Mouse (Mus musculus) gastrocnemius, postnatal 25 days (tissue): ENCODE measurements around the gene Scrg1. TPM values are rescaled to one million over a fixed set of nuclear protein-coding genes. Genes with fewer than 3 reads are reported as not detected.
"Not testable (repeated sequence)": the region's sequence is repeated elsewhere in the genome, so short reads cannot be mapped to it uniquely, and the experiment has no call there.

Experiments used
- DNase-seq: peaks from one replicate; pipeline ENCODE4 v3.0.0; 2022
- long read RNA-seq, 2 experiments: library from polyadenylated mRNA; stranded (forward); transcript quantifications; one replicate each; pipeline ENCODE4 v2.0.0; 2021
- total RNA-seq, 2 experiments: library from RNA; stranded (reverse); gene quantifications; 1 replicate in 1 of 2; 2 replicates in 1 of 2; pipeline ENCODE4 v1.2.3; 2021

The Scrg1 gene
- not detected for total RNA-seq
- long read RNA-seq, experiment 1, result 0 reads
- long read RNA-seq, experiment 2, result 0 reads

DNA sequence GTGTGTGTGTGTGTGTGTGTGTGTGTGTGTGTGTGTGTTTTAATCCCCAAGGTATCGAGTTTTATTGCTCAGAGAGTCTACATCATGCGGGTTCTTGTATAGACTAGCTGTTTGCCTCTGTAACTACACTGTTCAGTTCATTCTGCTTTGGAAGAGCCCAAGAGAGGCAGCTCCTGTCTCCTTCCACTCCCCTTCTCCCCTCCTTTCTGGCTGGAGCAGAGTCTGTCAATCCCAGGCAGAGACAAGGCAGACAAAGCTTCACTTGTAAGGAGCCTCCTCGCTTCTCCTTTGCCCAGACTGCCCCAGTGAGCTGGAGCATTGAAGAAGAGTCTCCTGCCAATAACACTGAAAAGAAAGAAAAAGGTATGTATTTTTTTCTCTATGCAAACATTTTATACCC lies at the start of gene Scrg1:
Gene Scrg1, plus strand, starts transcription at position 159 of the 400 bp plus-strand sequence.
- DNase-seq, result no peak

DNA sequence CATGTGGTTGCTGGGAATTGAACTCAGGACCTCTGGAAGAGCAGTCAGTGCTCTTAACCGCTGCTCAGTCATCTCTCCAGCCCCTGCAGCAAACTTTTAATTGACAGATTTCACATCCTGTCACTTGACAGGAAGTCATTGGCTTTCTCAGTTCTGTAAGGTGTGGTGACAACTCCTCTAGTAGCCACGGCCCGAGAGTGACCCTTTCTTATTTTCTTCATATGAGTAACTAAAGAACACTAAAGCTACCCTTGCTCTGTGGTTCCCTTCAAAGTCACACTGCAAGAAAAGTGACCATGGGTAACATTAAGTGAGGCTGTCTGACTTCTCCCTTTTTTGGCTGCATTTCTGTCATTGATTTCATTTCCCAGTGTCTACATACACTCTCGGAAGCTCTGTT lies 49.4 kb upstream of the Scrg1 start:
- DNase-seq, result no peak

DNA sequence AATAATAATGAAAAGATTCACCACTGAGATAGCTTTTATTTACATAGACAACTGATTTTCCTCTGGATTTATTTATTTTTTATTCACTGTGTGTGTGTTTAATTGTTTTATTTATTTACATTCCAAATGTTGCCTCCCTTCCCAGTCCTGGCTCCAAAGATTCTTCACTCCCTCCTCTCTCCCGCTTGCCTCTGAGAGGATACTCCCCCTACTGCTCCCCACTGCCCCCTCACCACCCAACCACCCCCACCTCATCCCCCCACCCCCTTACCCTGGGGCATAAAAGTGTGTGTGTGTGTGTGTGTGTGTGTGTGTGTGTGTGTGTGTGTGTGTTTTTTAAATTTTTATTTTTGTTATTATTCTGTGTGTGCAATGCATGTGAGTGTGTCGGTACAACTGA lies 46.4 kb upstream of the Scrg1 start:
- no peak for DNase-seq

DNA sequence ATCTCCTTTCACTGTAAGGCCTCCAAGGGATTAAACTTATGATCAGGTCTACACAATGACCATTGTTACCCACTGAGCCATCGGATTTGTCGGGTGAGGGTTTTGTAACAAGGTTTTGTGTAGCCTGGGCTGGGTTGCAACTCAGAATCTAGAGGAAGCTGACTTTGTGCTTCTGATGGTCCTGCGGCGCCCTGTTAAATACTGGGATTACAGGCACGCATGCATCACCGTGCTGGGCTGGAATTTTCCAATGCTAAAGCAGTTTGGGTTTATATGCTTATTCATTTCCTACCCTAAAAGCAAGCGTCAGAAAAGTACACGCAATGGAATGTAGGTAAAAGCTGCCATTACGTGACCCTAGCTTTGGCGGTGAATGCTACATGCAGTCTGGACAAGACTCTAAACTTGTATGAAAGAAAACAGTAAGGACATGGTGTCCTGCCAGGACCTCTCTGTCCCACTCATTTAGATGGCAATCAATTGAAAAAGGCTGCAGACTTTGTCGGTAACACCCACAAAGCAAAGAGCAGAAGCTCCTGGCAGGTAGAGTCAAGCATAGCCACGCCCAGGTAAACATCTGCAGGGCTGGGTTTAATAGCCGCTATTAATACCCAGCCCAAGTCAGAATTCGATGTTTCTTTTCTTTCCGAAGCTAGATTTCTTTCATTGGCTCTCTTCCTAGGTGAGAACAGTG lies 45.8 kb upstream of the Scrg1 start:
- no peak for DNase-seq

DNA sequence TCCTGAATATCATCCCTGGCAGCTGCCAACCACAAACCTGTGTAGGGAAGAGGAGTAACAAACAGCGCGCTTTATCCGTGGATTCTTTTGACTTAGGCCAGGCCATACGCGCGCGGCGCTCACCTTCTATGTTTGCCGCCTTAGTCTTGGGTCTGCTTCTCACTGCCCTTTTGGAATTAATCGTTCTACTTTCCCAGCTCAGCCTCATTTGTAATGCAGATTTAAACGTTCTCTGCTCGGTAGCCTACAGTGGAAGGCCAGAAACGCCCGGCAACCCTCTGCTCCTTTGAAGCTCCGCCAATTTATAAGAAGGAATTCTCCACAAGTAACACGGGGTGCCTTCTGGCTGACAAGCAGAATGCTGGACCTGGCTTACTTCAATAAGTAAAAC lies 45.3 kb upstream of the Scrg1 start:
- no peak for DNase-seq

DNA sequence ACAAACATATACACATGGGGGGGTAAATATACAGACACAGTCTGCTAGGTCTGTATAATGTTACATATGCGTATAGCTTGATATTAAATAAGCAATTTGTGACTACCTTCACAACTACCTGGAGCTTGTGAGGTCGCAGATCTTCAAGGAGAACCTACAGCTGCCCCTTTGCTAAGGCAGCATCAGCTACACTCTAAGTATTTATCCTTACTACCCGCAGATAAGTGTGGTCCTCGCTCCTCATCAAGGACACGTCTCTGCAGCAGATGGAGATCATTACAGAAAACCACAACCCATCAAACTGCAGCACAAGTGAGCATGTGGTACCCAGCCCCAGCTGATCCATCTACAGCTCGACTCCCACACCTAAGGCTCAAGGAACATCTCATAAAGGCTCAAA lies 44.4 kb upstream of the Scrg1 start:
- no peak for DNase-seq

DNA sequence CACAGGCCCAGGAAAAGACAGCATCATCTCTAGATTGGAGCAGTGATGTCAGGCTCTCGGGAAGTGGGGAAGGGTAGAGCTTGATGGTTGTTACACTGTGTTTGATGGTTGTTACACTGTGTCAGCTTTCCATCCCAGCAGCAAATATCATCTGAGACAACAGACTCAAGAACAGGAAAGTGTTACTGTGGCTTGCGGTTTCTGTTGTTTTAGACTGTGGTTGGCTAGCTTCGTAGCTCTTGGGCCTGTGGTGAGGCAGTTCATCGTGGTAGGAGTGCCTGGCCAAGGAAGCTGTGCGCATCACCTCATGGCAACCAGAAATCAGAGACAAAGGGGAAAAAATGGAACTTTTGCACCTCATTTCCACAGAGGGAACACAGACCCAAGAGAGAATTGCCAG lies 38.9 kb upstream of the Scrg1 start:
- no peak for DNase-seq

DNA sequence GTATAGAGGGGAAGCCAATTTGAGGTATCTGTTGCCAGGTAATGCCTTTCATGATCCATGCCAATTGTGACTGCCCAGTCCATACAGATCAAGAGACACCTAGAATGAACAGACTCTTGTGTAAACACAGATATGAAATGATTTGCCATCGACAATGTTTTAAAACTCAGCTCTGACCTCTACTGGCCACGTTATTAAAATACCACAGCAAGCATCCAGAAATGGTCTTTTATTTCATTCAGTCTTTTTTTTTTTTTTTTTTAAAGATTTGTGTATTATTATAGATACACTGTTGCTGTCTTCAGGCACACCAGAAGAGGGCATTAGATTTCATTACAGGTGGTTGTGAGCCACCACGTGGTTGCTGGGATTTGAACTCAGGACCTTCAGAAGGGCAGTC lies 29.6 kb upstream of the Scrg1 start:
- no peak for DNase-seq

DNA sequence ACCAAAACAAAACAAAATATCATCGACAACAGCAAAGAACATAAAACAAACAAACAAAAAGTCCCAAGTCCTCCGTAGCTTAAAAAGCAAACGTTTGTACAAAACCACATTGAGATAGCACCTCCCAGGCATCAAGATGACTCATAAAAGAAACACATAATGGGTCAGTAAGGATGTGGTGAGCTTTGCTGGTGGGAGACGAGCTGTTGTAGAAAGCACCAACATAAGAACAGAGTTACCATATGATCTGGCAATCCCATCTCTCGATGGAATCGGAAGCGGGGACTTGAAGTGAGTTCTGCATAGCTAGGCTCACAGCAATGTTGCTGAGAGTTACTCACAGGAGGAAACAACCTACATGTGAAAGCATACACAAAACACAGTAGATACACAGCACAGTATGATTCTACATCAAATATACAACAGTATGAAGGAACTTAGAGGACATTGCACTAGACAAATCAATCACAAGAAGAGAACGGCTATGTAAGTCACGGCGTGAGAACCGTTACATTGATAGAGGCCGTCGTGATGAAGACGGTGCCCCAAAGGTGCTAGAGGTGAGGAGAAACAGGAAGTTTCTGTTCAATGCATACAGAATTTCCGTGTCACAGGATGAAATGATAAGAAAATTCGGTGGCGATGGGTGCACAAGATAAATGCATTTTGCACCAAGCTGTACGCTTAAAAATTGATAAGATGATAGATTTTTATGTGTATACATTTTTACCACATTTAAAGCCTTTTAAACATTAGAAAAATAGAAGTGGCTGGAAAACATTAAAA lies 27.9 kb upstream of the Scrg1 start:
- no peak for DNase-seq

DNA sequence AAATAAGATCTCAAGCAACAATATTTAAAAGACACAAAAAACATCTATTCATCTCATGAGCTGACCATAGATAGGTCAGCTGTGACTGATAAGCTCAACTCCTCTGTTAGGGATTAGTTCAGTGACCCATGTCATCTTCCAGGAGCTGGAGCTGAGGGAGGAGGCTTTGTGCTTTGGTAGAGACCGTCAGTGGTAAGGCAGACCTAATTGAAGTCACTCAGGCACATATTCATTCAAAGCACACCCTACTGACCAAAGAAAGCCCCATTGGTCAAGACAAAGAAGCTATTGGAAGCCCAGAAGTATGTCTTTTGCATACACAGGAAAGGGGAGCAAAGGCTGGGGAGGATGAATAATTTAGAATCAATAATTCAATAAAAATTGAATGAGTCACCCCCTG lies 27.2 kb upstream of the Scrg1 start:
- no peak for DNase-seq

DNA sequence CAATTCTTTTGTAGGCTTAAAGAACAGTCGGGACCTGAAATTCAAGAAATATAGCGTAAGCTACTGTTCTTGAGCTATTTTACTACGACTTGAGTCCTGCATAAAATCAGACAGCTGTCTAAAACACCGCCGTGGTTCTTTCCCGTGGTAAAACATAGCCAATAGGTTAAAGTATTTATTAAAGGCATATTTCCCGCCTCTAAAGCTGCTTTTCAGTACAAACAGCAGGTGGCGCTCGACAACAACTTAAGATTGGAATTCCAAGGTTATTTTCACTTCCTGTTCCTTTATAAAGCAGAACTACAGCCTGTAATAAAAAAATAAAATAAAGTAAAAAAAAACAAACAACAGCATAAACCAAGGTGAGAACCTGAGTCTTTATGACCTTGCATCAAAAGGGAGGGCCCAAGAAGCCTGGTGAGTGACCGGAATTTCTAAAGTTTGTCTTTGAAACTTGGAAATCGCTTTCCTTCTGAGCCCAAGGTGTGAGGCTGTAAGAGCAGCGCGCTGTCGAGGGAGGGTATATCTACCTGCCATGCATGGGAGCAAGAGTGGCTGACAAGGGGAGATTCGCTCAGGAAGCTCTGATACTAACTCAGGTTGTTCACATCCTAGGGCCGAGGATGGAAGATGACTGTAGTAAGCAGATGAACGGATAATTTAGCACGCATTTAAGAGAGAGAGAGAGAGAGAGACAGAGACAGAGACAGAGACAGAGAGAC lies 26.4 kb upstream of the Scrg1 start:
- DNase-seq, result peak; percentile 24

DNA sequence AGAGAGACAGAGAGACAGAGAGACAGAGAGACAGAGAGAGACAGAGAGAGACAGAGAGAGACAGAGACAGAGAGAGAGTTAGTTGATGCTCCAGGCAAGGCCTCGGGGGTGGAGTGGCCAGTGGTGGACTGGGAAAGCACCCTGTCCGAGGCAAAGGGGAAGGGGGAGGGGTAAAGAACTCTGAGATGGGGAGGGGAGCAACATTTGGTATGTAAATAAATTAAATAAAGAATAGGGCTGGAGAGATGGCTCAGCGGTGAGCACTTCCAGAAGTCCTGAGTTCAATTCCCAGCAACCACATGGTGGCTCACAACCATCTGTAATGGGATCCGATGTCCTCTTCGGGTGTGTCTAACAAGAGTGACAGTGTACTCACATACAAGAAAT lies 25.8 kb upstream of the Scrg1 start:
- DNase-seq, result not testable (repeated sequence)

DNA sequence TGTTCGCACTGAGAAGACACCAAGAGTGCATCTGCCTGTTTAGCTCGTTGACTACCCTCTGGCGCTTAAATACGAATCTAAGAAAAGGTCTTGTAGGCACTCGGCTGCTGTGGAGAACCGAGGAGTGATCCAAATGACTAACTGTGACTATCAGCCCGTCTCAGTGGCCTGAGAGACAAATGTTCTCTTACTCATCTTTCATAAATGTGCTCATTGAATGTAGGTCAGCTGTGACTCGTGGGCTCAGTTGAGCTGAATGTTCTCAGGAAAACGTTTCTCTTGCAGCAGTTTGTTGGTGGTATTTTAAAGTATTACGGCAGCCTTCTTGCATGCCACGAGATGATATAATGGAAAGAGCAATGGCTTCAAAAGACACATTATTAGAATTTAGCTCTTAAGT lies 24.8 kb upstream of the Scrg1 start:
- DNase-seq, result no peak

DNA sequence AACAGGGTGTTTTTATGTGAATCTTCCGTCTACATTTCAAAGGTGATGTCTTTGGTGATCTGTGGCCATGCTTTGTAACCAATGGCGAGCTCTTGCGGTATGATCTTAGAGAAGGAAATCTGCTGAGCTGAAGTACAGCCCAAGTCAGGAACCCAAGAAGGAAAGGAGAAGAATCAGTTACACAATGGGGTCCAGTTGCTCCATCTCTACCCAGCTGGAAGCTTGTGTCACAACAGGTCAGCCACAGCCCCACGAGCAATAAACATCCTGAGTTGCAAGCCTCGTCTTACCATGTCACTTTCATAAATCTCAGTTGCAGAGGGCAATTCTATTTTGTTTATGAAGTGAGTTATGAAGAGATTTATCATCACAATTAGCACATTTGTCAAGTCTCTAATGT lies 22.9 kb upstream of the Scrg1 start:
- DNase-seq, result no peak

DNA sequence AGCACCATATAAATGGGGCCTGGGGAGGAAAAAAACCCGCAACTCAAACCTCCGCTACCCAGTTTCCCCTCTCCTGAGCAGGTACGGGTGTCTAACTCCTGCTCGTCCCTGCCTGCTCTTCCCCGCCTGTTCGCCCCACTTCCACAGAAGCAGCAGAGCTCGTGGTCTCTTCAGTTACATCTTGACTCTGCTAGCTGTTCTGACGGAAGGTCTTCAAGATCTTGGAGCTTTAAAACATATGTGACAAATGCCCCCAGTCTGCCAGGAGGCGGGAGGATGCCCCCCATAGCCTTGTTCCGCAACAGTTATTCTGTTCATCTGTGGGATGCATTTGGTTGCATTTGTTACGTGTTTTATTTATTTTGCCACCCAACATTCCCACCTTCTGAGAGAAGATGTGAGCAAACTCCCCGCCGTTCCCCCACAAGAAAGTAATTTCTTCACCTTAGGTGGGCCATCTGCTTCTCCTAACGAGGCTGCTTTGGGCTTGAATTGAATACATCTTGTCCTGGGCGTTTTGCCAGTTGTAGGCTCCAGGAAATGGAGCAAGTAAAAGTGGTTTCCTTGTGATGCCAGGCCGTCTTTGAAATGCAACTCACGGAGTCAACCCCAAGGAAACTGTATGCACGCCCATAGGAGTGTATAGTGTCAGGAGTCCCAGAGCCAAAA lies 19.8 kb upstream of the Scrg1 start:
- no peak for DNase-seq

DNA sequence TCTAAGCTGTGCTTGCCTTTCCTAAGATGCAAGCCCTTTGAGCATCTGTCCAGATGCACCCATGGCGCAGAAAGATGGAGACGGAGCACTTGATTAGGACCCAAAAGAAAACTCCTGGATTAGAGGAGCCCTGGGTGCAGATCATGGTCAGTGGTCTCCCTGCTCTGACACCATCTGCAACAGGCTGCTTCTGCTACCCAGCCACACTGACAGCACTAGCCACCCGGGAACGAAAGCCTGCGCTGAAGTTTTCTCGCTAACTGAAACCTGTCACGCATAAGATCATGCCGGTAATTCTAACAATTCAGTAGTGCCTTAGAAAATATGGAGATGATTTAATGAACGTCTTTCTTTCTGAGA lies 19.3 kb upstream of the Scrg1 start:
- DNase-seq, result no peak

DNA sequence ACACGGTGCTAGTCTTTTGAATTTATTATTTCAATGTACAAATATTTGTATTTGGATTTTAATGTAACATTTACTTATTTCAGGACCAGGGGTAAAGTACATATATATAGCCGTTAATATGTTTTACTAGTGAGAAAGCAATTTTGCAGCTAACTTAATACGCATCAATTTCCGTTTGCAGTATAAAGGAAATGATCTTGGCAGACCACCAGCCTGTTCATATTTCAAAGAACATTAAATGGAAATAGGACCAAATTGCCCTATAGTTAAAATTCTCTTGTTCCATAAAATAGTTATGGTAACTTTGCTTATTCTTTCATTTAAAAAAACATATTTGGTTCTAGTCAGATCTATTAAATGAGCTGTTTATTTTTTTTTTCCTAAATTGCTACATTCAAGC lies 14.6 kb upstream of the Scrg1 start:
- no peak for DNase-seq

DNA sequence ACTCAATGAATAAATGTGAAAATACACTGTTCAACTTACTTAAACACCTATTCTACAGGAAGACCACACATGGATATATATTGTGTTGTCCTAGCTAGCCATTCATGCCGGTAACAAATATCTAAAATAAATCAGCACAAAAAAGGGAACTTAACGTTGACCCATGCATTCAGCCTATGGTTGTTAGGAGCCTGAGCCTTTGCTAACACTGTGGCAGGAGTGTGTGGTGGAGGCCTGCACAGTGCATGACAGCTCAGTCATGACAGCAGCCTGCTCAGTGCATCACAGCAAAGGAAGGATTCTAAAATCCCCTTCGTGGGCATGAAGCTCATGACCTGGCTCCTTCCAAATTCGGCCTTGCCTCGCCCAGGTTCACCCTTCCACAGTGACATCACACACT lies 14.2 kb upstream of the Scrg1 start:
- no peak for DNase-seq

DNA sequence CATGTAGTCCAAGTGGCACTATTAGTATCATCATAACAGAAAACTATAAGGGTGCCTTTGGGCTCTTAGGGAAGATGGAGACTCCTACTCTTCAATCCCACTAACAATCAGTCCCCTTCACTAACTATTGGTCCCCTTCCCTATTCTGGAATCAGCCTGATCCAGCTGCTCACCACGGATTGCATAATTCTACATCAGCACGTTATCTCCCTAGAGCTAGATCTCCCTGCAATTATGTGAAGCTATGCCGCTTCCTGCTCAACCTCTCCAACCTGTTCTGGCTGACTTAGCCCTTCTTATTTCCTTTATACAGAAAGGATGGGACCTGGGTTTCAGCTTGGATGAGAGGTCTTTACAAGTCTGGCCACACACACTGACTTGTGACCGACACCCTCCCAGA lies 12.4 kb upstream of the Scrg1 start:
- no peak for DNase-seq

DNA sequence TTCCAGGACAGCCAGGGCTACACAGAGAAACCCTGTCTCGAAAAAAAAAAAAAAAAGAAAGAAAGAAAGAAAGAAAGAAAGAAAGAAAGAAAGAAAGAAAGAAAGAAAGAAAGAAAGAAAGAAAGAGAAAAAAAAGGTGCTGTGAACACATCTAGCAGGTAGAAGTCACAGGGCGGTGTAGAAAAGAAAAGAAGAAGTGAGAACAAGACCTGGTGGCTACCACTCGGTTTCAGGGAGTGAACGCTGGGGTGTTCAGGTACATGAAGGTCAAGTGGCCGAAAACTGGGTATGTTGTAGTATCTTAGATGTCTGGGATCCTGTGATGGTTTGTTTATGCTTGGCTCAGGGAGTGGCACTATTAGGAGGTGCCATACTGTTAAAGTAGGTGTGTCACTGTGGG lies 9.8 kb upstream of the Scrg1 start:
- not testable (repeated sequence) for DNase-seq

DNA sequence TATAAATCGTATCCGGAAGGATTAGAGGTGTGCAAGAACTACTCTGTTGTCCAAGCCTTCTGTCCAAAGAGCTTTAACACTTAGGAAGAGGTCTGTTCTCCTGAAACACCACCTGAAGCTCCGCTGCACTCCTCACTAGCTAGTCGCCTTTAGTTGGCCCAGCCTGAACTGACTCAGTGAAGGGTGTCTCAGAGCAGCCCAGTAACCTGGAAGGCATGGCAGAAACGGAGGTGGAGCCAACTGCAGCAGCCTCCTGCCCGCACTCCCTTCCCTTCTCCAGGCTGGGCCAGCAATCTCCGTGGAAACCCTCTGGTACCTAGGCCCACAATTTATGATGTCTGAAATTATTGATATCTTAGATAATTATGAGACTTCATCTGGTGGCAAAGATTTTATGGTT lies 5.0 kb upstream of the Scrg1 start:
- no peak for DNase-seq

DNA sequence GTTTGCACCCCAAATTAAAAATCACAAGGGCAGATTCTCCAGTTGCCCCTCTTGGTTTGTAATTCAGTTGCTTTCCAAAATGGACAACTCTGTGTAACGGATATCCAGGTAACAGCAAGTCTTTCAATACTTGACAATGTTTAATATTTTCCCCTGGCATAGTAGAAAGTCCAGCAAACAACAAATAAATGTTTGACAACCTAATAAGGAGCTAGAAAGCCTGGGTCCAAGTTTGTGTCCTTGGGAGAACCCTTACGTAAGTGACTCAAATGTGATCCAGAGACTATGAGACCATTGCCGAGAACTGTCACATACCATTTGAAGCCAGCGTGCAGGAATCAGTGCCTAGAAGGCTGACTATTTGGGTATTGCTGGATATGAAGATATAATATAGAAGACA lies 3.8 kb upstream of the Scrg1 start:
- no peak for DNase-seq

DNA sequence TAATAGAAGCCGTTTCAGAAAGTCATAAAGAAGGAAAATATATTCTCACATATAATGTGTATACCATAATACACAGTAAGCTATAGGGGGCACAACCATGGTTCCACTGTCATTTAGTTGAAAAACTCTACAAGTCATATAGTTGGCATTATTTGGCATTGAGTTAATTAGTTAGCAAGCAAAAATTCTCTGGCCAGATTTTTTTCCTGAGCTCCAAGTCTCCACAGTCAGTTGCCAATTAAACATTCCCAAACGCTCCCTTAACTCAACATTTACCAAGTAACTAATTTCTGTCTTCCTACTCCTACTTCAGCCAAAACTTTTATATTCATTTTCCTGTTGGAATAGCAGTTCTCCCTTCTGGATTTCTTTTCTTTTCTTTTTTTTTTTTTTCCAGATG lies 2.4 kb upstream of the Scrg1 start:
- DNase-seq, result no peak
